Mouse (Mus musculus): ENCODE data around the gene Nkd1.

DNA sequence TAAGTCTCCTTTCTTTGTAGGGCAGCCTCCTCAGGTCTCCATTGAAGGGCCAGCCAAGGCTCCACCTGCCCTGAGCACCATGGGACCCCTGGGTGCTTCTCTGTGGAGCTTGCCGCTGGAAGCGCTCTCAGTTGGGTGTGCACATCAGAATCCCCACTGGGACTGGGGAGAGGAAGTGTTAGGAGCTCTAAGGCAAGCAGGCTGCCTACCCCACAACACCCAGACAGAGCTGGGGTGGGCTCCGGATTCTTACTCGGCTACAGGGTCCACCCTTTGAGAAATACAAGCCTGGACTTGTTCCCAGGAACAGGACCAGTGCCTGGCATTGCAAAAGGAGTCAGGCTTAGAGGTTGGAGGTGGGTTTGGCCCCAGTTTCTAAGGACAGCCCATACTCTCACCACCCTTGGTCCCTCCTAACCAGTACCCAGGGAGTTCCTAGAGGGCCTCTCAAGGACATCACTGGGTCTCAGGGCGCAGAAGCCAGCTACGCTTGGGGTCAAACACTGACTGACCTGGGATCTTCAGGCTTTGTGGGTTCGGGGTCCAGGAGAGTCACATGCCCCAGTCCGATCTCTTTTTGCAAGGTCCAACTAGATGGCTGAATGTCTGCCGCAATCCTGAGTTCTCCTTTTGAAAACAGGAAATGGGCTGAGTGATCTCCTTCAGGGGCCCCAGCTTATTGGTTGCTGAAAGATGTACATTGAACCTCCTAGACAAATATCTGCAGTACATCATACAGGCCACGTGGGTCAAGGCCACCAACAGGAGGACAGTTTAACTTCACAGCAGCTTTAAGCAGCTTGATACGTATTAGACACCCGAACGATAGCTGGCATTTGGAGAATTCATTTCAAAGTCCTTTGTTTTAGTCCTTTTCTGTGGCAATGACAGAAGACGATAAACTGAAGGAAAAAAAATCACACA is 114.6 kb downstream of the Nkd1 start, which contains the start of gene Snx20:
- TF ChIP-seq CTCF (IDR thresholded peaks at IDR 0.05; ENCODE audit: insufficient read depth, low read length) (no peak), POLR2A (IDR thresholded peaks at IDR 0.05; ENCODE audit: borderline replicate concordance, extremely low read depth, low read depth, low read length) (peak; percentile 22; the same call in 1 of the 2 replicates)

Data from lung, adult 2 months (tissue).